Mouse (Mus musculus) embryonic facial prominence, embryonic 14.5 days (tissue): ENCODE measurements around the gene Rhbdd2. TPM values are rescaled to one million over a fixed set of nuclear protein-coding genes. Genes with fewer than 3 reads are reported as not detected.

ENCODE experiments used
- ATAC-seq: fragments of 200-750 bp; cut with Nextera tagmentation; 2 replicates; pipeline ENCODE4 v1.8.0; 2017; ENCODE audit warnings: low read depth, moderate number of reproducible peaks, moderate TSS enrichment
- DNase-seq: peaks from one replicate; pipeline ENCODE4 v3.0.0-alpha.2; 2015; ENCODE audit warnings: low spot score
- H3K27ac ChIP-seq: fragments of 300-500 bp; sonication (generic); replicated peaks from 2 replicates; pipeline ENCODE4 v1.5.1; 2014; ENCODE audit warnings: low read depth, mild to moderate bottlenecking, low read length, moderate library complexity
- H3K27me3 ChIP-seq: fragments of 300-500 bp; sonication (generic); replicated peaks from 2 replicates; pipeline ENCODE4 v1.6.1; 2014; ENCODE audit warnings: low read length; ENCODE audit not compliant: control insufficient read depth, insufficient read depth
- H3K36me3 ChIP-seq: fragments of 300-500 bp; sonication (generic); 2 replicates; pipeline ENCODE4 v1.6.1; 2014; ENCODE audit warnings: low read length, mixed read lengths; ENCODE audit not compliant: control insufficient read depth, insufficient read depth
- H3K4me1 ChIP-seq: fragments of 300-500 bp; sonication (generic); 2 replicates; pipeline ENCODE4 v1.6.1; 2014; ENCODE audit warnings: antibody characterized with exemption, low read length; ENCODE audit not compliant: control insufficient read depth, insufficient read depth
- H3K4me2 ChIP-seq: fragments of 300-500 bp; sonication (generic); 2 replicates; pipeline ENCODE4 v1.6.1; 2014; ENCODE audit warnings: low read depth, mild to moderate bottlenecking, low read length, moderate library complexity, mixed read lengths
- H3K4me3 ChIP-seq: fragments of 300-500 bp; sonication (generic); 2 replicates; pipeline ENCODE4 v1.5.1; 2014; ENCODE audit warnings: low read depth, mild to moderate bottlenecking, low read length
- H3K9ac ChIP-seq: fragments of 300-500 bp; sonication (generic); 2 replicates; pipeline ENCODE4 v1.6.1; 2014; ENCODE audit warnings: low read depth, mild to moderate bottlenecking, low read length, moderate library complexity, mixed read lengths
- H3K9me3 ChIP-seq: fragments of 300-500 bp; sonication (generic); 2 replicates; pipeline ENCODE4 v1.6.1; 2016; ENCODE audit warnings: low read length; ENCODE audit not compliant: control insufficient read depth
- WGBS: fragments of 180-500 bp; shearing (Covaris S2); extraction: QIAGEN DNeasy Blood & Tissue Kit; methylation state at CpG from one replicate; pipeline ENCODE4 v1.1.7; 2014; 5-methylcytosine and 5-hydroxymethylcytosine counted together
- polyA plus RNA-seq: library from polyadenylated mRNA; unstranded; fragments of >200 nt; fragmentation: Nextera tagmentation; extraction: Ambion mirVana; gene quantifications from 2 replicates; pipeline ENCODE4 v1.2.1, GENCODE M21; 2014

The Rhbdd2 gene
- polyA plus RNA-seq, 1 experiment from 2014 or later = 37.1 TPM

DNA sequence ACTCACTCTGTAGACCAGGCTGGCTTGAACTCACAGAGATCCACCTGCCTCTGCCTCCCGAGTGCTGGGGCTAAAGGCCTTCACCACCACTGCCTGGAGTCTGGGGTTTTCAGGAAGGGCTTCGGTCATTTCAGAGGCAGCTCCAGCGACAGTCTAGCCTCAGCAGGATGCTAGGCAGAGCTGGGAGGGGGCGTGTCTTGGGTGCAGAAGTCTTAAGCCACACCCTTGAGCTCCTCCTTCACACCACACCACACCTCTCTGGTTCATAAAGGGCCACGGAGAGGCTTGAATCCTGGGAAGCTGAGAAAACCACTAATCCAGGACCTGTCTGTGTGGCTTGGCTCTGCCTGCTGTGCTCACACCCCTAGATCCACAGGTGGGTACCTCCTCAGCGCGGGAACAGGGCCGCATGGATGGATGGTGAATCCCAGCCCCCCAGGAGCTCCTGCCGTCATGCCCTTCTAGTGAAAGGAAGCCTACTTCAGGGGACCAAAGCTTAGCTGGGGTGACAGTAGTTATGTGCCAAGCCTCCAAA lies 37.4 kb downstream of the Rhbdd2 start, which contains the start of gene Por:
Gene Por, plus strand, starts transcription at position 293 of the 535 bp plus-strand sequence.
- no peak within 1 kb of the TSS for H3K4me3 ChIP-seq
- DNase-seq = peak; percentile 81

DNA sequence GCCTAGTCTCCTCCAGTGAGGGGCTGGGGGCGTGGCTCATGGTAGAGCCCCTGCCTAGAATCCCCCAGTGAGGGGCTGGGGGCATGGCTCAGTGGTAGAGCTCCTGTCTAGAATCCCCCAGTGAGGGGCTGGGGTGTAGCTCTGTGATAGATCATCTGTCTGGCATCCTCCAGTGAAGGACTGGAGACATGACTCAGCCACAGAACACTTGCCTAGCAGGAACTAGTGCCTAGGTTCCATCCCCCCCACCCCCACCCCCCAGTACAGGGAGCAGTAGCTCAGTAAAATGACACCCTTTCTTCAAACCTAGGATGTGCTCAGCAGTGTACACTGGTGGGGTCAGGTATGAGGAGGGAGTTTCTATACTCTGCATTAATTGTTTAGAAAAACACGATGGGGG lies 38.5 kb downstream of the Rhbdd2 start:
- no peak overlapping the region for H3K27ac ChIP-seq
- DNase-seq = no peak
- H3K9ac ChIP-seq = no peak overlapping the region
- no peaks in the 10 kb centered on the region for H3K36me3 ChIP-seq
- peaks cover 15% of the 10 kb centered on the region; the same call in 1 of the 2 replicates for H3K4me1 ChIP-seq
- ATAC-seq = peak; percentile 50; the same call in 1 of the 2 replicates
- no peak overlapping the region for H3K4me3 ChIP-seq
- WGBS = 69% methylated on average over 2 of the region's 2 CpGs
- no peak overlapping the region for H3K4me2 ChIP-seq
- peaks cover 4% of the 10 kb centered on the region; the same call in 1 of the 2 replicates for H3K9me3 ChIP-seq
- no peaks in the 10 kb centered on the region for H3K27me3 ChIP-seq

More for the DNA sequence above, 37.4 kb downstream of the Rhbdd2 start, which contains the start of gene Por:
- Histone ChIP-seq H3K9ac (0 out of 2 replicates have a peak within 1 kb of the TSS, but pooled peaks have one; percentile 25), H3K4me1 (peaks cover 7% of the 10 kb centered on the region; the same call in 1 of the 2 replicates), H3K27me3 (no peaks in the 10 kb centered on the region), H3K27ac (no peak within 1 kb of the TSS), H3K4me2 (no peak within 1 kb of the TSS), H3K9me3 (peaks cover 10% of the 10 kb centered on the region; the same call in 1 of the 2 replicates), H3K36me3 (no peaks in the 10 kb centered on the region)
- ATAC-seq = peak; percentile 75; the same call in 1 of the 2 replicates
- 16% methylated on average over 9 of the region's 9 CpGs for WGBS

DNA sequence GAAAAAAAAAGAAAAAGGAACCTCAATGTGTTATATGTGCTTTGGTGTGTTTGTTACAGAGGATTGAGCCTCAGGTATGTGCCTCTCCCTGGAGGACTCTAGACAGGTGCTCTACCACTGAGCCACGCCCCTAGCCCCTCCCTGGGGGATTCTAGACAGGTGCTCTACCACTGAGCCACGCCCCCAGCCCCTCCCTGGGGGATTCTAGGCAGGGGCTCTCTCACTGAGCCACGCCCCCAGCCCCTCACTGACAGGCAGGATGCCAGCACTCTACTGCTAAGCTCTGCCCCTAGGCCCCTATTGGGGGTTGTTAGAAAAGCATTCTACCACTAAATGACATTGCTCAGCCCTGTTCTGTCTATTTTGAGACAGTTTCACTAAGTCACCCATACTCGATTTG lies 40.1 kb downstream of the Rhbdd2 start:
- Histone ChIP-seq H3K27me3 (no peaks in the 10 kb centered on the region), H3K4me3 (no peak overlapping the region), H3K27ac (no peak overlapping the region), H3K4me1 (peaks cover 15% of the 10 kb centered on the region; the same call in 1 of the 2 replicates), H3K36me3 (no peaks in the 10 kb centered on the region), H3K9ac (no peak overlapping the region), H3K4me2 (no peak overlapping the region), H3K9me3 (no peaks in the 10 kb centered on the region)
- ATAC-seq (no peak), DNase-seq (peak; percentile 34)
- 54% methylated on average over 4 of the region's 4 CpGs for WGBS

DNA sequence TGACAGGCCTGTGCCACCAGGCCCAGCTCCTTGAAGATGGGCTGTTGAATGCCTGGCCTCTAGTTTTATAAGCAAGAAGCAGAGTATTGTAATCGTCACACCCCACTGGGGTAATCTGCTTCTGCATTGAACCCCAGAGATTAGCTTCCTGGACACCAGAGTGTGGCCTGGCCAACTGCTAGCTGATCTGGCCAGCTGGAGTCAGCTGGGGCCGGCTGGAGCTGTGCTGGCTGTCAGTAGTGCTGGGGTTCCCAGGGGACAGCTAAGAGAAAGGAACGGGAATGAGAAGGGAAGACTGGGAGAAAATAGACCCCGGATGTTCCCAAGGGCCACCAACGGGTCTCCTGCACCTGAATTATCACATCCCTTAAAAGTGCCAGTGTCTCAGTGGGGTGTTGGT lies 40.6 kb downstream of the Rhbdd2 start:
- ATAC-seq = no peak
- H3K4me2 ChIP-seq = no peak overlapping the region
- DNase-seq = no peak
- H3K27me3 ChIP-seq = no peaks in the 10 kb centered on the region
- H3K4me1 ChIP-seq = peaks cover 15% of the 10 kb centered on the region; the same call in 1 of the 2 replicates
- 56% methylated on average over 5 of the region's 5 CpGs for WGBS
- H3K4me3 ChIP-seq = no peak overlapping the region
- H3K36me3 ChIP-seq = no peaks in the 10 kb centered on the region
- H3K27ac ChIP-seq = no peak overlapping the region
- no peak overlapping the region for H3K9ac ChIP-seq
- no peaks in the 10 kb centered on the region for H3K9me3 ChIP-seq

DNA sequence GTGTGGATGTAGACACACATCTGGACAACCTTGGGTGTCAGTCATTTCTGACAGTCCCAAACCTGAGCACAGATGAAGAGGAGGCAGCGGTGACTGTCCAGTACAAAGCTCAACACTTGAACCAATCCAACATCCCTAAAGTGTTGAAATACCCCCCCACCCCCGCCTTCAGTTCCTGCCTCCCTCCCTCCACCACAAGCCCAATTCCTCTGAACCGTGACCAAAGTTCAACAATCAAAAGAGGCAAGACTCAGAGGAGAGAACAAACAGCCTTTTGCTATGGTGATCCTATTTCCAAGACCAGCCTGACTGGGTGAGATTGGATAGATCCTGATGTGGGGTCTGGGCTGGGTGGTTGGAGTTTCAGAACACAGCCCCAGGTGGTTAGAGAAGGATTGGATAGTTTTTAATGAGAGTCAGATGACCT lies 41.9 kb downstream of the Rhbdd2 start:
- DNase-seq (peak; percentile 76), ATAC-seq (peak; percentile 63)
- Histone ChIP-seq H3K9me3 (no peaks in the 10 kb centered on the region), H3K9ac (no peak overlapping the region), H3K4me2 (0 out of 2 replicates have a peak overlapping the region, but pooled peaks have one; percentile 40), H3K4me3 (no peak overlapping the region), H3K4me1 (peaks cover 15% of the 10 kb centered on the region; the same call in 1 of the 2 replicates), H3K27me3 (no peaks in the 10 kb centered on the region), H3K27ac (0 out of 2 replicates have a peak overlapping the region, but pooled peaks have one; percentile 1), H3K36me3 (no peaks in the 10 kb centered on the region)
- WGBS = 5% methylated on average over 3 of the region's 3 CpGs

DNA sequence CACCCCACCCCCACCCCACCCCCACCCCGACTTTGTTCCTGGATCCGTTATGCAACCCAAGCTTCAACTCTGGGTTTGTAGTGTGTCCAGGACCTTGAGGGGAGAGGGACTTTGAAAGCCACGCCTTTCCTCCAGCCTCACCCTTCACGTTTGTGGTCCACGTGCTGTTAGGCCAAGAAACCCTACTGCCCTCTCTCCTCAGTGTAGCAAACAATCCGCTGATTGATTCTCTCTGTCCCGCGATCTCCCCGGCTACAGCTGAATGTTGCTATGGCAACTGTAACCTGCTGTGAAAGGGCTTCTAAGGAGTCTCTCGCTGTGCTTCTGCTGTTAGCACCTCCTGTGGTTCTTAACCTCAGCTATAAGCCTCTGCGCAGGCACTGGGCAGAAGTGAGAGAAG lies 42.4 kb downstream of the Rhbdd2 start:
- Histone ChIP-seq H3K4me2 (peak overlapping the region; percentile 40), H3K27ac (no peak overlapping the region; the same call in 1 of the 2 replicates)
- WGBS = 0% methylated on average over 11 of the region's 11 CpGs

DNA sequence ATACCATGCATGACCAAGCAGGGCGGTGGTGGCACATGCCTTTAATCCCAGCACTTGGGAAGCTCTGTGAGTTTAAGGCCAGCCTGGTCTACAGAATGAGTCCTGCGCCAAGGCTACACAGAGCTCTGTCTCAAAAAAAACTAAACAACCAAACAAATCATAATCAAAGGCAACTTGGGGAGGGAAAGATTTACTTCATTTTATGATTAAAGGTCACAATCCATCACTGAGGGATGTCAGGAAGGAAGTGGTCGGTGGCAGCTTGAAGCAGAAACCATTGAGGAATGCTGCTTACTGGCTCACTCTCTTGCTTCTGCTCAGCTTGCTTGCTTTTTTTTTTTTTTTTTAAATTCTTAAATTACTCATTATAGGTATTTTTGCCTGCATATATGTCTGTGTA lies 44.3 kb downstream of the Rhbdd2 start:
- ATAC-seq = no peak
- Histone ChIP-seq H3K27ac (no peak overlapping the region), H3K4me3 (no peak overlapping the region), H3K4me1 (peaks cover 15% of the 10 kb centered on the region; the same call in 1 of the 2 replicates), H3K9me3 (no peaks in the 10 kb centered on the region), H3K4me2 (no peak overlapping the region), H3K9ac (no peak overlapping the region), H3K27me3 (no peaks in the 10 kb centered on the region), H3K36me3 (no peaks in the 10 kb centered on the region)
- 82% methylated on average over 3 of the region's 3 CpGs for WGBS
- DNase-seq = no peak

More for the DNA sequence above, 42.4 kb downstream of the Rhbdd2 start:
- Histone ChIP-seq H3K9me3 (no peaks in the 10 kb centered on the region), H3K4me1 (peaks cover 15% of the 10 kb centered on the region; the same call in 1 of the 2 replicates), H3K9ac (0 out of 2 replicates have a peak overlapping the region, but pooled peaks have one; percentile 23), H3K27me3 (no peaks in the 10 kb centered on the region), H3K36me3 (no peaks in the 10 kb centered on the region), H3K4me3 (no peak overlapping the region)
- ATAC-seq (peak; percentile 65), DNase-seq (peak; percentile 88)

DNA sequence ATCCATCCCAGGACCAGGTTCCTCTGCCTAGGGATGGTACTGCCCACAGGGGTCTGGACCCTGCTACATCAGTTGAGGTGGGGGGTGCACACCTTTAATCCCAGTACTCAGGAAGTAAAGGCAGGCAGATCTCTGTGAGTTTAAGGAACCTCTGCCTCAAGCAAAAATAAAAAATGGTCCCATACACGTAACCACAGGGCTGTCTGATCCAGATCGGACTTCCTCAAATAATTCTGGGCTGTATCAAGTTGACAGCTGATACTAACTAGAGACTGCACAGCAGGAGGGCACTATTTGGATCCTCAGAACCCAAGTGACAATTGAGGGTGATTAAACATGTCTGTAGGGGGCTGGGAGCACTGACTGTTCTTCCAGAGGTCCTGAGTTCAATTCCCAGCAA lies 44.8 kb downstream of the Rhbdd2 start:
- Histone ChIP-seq H3K4me2 (no peak overlapping the region), H3K27ac (no peak overlapping the region), H3K4me3 (no peak overlapping the region), H3K9ac (no peak overlapping the region), H3K9me3 (no peaks in the 10 kb centered on the region), H3K36me3 (no peaks in the 10 kb centered on the region), H3K27me3 (no peaks in the 10 kb centered on the region), H3K4me1 (peaks cover 15% of the 10 kb centered on the region; the same call in 1 of the 2 replicates)
- DNase-seq (no peak), ATAC-seq (no peak)
- WGBS = 73% methylated on average over 2 of the region's 2 CpGs
